Mouse (Mus musculus): Measurements from ENCODE around the gene Bzw1. TPM values are rescaled to one million over a fixed set of nuclear protein-coding genes. Genes with fewer than 3 reads are reported as not detected.
A peak's percentile ranks its signal among the peaks of the same experiment; 100 is the strongest.
"Not testable (repeated sequence)": the region's sequence is repeated elsewhere in the genome, so short reads cannot be mapped to it uniquely, and the experiment has no call there.

Bzw1 gene
- polyA plus RNA-seq, 1 experiment from 2014 or later: 230 TPM

GRCm38 (mm10) chr1:58369716-58370115 lies 23.0 kb upstream of the Bzw1 start:
- Histone ChIP-seq H3K27me3 (ENCODE audit: control insufficient read depth, insufficient read depth, low read length) (no peaks in the 10 kb centered on the region), H3K4me1 (replicated peaks; ENCODE audit: control insufficient read depth, insufficient read depth) (no peaks in the 10 kb centered on the region), H3K36me3 (ENCODE audit: control insufficient read depth, insufficient read depth, low read length) (no peaks in the 10 kb centered on the region), H3K9me3 (ENCODE audit: control insufficient read depth, low read length) (no peaks in the 10 kb centered on the region), H3K4me3 (ENCODE audit: low read depth, low read length) (no peak overlapping the region), H3K27ac (replicated peaks) (no peak overlapping the region), H3K9ac (ENCODE audit: low read length) (no peak overlapping the region), H3K4me2 (replicated peaks; ENCODE audit: low read depth) (no peak overlapping the region)
- TF ChIP-seq CTCF (IDR thresholded peaks at IDR 0.05; ENCODE audit: low read depth) (no peak), EP300 (optimal IDR thresholded peaks at IDR 0.05) (no peak)
- WGBS: 66% methylated on average over 2 of the region's 2 CpGs
- ATAC-seq (ENCODE audit: low FRiP score, low TSS enrichment) (no peak), DNase-seq (ENCODE audit: low spot score) (no peak)

- not testable (repeated sequence) for H3K27me3 ChIP-seq (ENCODE audit: control insufficient read depth, insufficient read depth, low read length); H3K4me2 ChIP-seq (replicated peaks; ENCODE audit: low read depth); H3K4me3 ChIP-seq (ENCODE audit: low read depth, low read length); H3K36me3 ChIP-seq (ENCODE audit: control insufficient read depth, insufficient read depth, low read length); H3K4me1 ChIP-seq (replicated peaks; ENCODE audit: control insufficient read depth, insufficient read depth); ATAC-seq (ENCODE audit: low FRiP score, low TSS enrichment); H3K9ac ChIP-seq (ENCODE audit: low read length); DNase-seq (ENCODE audit: low spot score); H3K9me3 ChIP-seq (ENCODE audit: control insufficient read depth, low read length); H3K27ac ChIP-seq (replicated peaks)
- 68% methylated on average over 2 of the region's 2 CpGs for WGBS
These were observed 18.4 kb upstream of the Bzw1 start for GRCm38 (mm10) chr1:58374266-58374665.

GRCm38 (mm10) chr1:58375574-58376147 lies 17.0 kb upstream of the Bzw1 start:
- Histone ChIP-seq H3K9me3 (ENCODE audit: control insufficient read depth, low read length) (no peaks in the 10 kb centered on the region), H3K4me2 (replicated peaks; ENCODE audit: low read depth) (no peak overlapping the region), H3K36me3 (ENCODE audit: control insufficient read depth, insufficient read depth, low read length) (no peaks in the 10 kb centered on the region), H3K4me1 (replicated peaks; ENCODE audit: control insufficient read depth, insufficient read depth) (no peaks in the 10 kb centered on the region), H3K27ac (replicated peaks) (no peak overlapping the region), H3K4me3 (ENCODE audit: low read depth, low read length) (no peak overlapping the region), H3K9ac (ENCODE audit: low read length) (no peak overlapping the region), H3K27me3 (ENCODE audit: control insufficient read depth, insufficient read depth, low read length) (no peaks in the 10 kb centered on the region)
- DNase-seq (ENCODE audit: low spot score) (no peak), ATAC-seq (ENCODE audit: low FRiP score, low TSS enrichment) (no peak)
- WGBS: 73% methylated on average over 3 of the region's 3 CpGs
- TF ChIP-seq EP300 (optimal IDR thresholded peaks at IDR 0.05) (no peak), CTCF (IDR thresholded peaks at IDR 0.05; ENCODE audit: low read depth) (no peak)

- H3K4me3 ChIP-seq (ENCODE audit: low read depth, low read length): no peak overlapping the region
- no peak overlapping the region for H3K27ac ChIP-seq (replicated peaks)
- no peak overlapping the region for H3K9ac ChIP-seq (ENCODE audit: low read length)
- ATAC-seq (ENCODE audit: low FRiP score, low TSS enrichment) (no peak), DNase-seq (ENCODE audit: low spot score) (no peak)
- H3K9me3 ChIP-seq (ENCODE audit: control insufficient read depth, low read length): no peaks in the 10 kb centered on the region
- TF ChIP-seq CTCF (IDR thresholded peaks at IDR 0.05; ENCODE audit: low read depth) (no peak), EP300 (optimal IDR thresholded peaks at IDR 0.05) (no peak)
- H3K27me3 ChIP-seq (ENCODE audit: control insufficient read depth, insufficient read depth, low read length): no peaks in the 10 kb centered on the region
- WGBS: 74% methylated on average over 5 of the region's 5 CpGs
- H3K4me1 ChIP-seq (replicated peaks; ENCODE audit: control insufficient read depth, insufficient read depth): no peaks in the 10 kb centered on the region
- no peak overlapping the region for H3K4me2 ChIP-seq (replicated peaks; ENCODE audit: low read depth)
- no peaks in the 10 kb centered on the region for H3K36me3 ChIP-seq (ENCODE audit: control insufficient read depth, insufficient read depth, low read length)
These were observed 10.0 kb upstream of the Bzw1 start for GRCm38 (mm10) chr1:58382586-58383281.

GRCm38 (mm10) chr1:58391421-58392267 lies 1.1 kb upstream of the Bzw1 start:
- H3K4me3 ChIP-seq (ENCODE audit: low read depth, low read length): peak overlapping the region; percentile 90
- no peaks in the 10 kb centered on the region; the same call in 1 of the 2 replicates for H3K4me1 ChIP-seq (replicated peaks; ENCODE audit: control insufficient read depth, insufficient read depth)
- no peaks in the 10 kb centered on the region for H3K27me3 ChIP-seq (ENCODE audit: control insufficient read depth, insufficient read depth, low read length)
- 40% methylated on average over 19 of the region's 19 CpGs for WGBS
- H3K9ac ChIP-seq (ENCODE audit: low read length): peak overlapping the region; percentile 99
- peaks cover 7% of the 10 kb centered on the region for H3K36me3 ChIP-seq (ENCODE audit: control insufficient read depth, insufficient read depth, low read length)
- peak overlapping the region; percentile 77 for H3K4me2 ChIP-seq (replicated peaks; ENCODE audit: low read depth)
- ATAC-seq (ENCODE audit: low FRiP score, low TSS enrichment): no peak
- H3K27ac ChIP-seq (replicated peaks): peak overlapping the region; percentile 99
- DNase-seq (ENCODE audit: low spot score): no peak
- no peaks in the 10 kb centered on the region for H3K9me3 ChIP-seq (ENCODE audit: control insufficient read depth, low read length)
- TF ChIP-seq EP300 (optimal IDR thresholded peaks at IDR 0.05) (no peak), CTCF (IDR thresholded peaks at IDR 0.05; ENCODE audit: low read depth) (no peak)
